Mouse (Mus musculus): ENCODE measurements around the gene Gmpr.
A peak's percentile ranks its signal among the peaks of the same experiment; 100 is the strongest.

The Gmpr gene

DNA sequence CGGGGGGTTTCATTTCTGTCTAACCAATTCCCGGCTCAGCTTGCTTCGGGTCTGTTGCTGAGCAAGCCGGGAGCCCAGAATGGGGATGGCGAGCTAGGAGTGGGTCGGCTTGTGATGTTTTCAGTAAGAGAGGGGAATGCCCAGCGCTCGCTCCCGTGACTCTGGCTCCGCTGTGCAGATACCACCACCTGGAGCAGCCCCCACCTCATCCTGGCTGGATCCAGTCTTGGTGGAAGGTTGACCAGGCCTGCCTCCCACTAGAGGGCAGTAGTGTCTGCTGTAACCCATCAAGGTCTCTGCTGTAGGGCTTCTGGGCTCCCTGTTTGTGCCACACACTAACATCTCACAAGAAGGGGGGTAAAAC, 31.9 kb downstream of the Gmpr start:
- peak; percentile 90 for DNase-seq (ENCODE audit: low spot score)

GRCm38 (mm10) chr13:45545974-45546373, 38.7 kb downstream of the Gmpr start:
- DNase-seq (ENCODE audit: low spot score), result no peak

DNA sequence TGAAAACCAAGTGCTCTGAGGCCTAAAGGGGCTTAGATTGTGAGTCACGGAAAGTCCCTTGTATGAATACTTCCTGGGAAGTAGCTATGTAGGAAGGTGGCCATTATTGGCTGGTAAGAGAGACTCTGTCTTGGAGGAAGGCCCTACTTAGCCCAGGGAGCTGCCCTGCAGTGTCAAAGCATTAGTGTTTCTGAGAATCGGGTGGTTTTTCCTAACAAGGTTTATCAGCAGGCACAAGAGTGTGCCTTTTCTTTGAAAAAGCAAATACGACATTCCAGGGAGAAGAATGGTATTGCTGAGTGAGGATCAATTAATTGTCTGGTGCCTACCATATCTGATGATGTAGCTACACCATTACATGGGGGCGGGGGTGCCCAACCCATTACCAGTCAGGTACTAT, 39.7 kb downstream of the Gmpr start:
- no peak for DNase-seq (ENCODE audit: low spot score)

DNA sequence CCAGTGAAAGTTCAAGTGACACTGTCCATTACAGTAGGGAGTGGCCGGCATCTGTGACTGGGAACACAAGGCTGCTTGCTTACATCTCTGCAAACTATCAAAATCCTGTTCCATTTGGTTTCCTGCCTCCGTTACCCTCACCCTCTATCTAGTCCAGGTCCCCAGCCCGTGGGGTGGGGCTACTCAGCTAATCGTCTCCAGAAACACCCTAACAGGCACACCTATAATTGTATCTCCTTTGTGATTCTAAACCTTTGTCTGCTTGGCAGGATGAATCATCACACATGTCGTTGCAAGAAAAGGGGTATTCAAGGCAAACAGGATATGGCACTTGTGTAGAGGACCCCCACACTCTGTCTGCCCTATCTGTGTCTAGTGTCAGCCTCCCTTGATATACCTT, 40.3 kb downstream of the Gmpr start:
- DNase-seq (ENCODE audit: low spot score), result no peak

DNA sequence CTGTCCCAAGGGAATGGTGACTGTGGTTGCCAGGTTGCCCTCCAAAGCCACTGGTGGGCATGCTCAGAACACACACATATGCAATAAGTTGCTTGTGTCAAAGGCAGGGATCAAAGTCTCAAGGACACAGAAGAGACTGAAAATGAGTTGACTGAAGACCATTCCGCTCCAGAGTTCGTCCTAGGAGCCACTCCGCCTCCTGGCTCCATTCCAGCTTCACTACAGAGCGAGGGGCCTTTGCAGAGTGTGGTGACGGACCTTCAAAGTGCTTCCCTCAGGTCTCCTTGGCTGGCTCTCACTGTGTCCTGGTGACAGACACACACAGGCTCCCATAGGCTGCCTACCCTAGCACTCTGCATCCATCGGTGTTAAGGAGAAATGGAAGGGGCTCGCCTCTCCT, 46.4 kb downstream of the Gmpr start:
- DNase-seq (ENCODE audit: low spot score), result no peak

DNA sequence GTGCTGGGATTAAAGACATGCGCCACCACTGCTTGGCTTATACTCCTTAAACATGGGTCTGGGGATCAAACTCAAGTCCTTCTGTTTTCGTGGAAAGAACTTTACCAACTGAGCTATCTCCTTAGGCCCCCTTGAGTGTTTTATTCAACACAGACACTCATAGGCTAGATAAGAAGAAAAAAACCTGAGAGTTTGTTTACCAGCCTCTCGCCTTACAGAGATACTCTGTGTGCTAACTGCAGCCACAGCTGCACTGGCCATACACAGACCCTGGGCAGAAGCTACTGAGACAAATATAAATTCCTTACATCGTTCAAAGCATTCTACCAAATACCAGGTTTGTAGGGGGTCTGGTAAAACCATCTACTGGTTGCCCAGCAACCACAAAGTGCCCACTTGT, 51.1 kb downstream of the Gmpr start:
- no peak for DNase-seq (ENCODE audit: low spot score)

DNA sequence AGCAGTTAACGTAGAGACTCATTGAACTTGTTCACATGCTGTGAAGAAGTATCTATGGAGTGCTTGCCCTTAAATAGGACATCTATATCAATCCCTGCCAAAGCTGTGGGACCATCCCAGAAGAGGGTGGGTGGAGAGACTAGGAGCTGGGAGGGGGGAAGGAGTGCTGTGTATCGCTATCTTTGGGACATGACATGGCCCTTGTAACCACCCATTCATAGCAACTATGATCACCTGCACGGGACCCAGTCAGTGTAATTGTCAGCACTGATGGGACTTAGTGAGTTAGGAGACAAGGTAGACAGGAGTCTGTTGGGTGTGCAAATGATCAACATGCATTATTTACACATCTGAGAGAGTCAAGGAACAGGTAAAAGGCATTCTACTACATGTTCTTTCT, 52.0 kb downstream of the Gmpr start:
- no peak for DNase-seq (ENCODE audit: low spot score)

DNA sequence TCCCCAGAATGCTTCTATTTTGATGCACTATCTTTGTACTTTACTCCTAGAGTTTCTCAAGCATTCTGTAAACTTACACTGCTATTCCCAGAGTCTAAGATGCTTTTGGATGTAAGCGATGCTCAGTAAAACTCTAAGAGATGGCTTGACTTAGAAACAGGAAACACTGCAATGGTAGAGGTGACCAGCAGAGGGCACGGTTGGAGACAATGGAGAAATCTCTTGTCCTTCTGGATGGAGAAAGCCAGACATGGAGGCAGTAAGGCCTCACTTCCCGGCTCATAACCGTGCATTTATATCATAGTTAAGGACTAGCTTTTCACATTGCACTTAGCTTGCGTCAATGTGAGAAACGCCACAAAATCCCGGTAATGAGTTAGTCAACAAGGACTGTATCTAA, 53.3 kb downstream of the Gmpr start:
- peak; percentile 68 for DNase-seq (ENCODE audit: low spot score)

- no peak for DNase-seq (ENCODE audit: low spot score)
These were observed 54.8 kb downstream of the Gmpr start for GRCm38 (mm10) chr13:45562011-45562410.

GRCm38 (mm10) chr13:45564946-45565345, 57.7 kb downstream of the Gmpr start:
- DNase-seq (ENCODE audit: low spot score), result no peak

GRCm38 (mm10) chr13:45569932-45570331, 62.7 kb downstream of the Gmpr start:
- DNase-seq (ENCODE audit: low spot score), result no peak

DNA sequence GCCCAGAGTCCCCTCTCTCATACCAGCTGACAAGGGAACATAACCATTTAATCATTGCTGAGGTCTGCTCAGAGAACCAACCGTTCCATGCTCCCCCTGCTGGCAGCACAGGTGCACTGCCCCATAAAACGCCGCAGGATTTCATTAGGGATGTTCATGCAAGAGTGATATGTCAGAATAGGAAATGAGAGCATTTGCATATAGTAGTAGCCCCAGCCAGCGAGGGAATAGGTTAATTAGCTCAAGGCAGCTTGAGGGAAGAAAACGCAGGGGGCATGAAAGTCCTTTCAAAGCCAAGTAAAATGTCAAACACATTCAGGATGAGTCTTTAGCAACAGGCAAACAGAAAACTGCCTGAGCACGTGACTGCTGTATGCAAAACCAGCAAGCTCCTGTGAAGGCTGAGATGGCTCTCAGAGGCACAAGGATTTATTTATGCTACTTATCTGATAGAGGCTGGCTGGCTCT, 64.6 kb downstream of the Gmpr start:
- DNase-seq (ENCODE audit: low spot score), result peak; percentile 91

DNA sequence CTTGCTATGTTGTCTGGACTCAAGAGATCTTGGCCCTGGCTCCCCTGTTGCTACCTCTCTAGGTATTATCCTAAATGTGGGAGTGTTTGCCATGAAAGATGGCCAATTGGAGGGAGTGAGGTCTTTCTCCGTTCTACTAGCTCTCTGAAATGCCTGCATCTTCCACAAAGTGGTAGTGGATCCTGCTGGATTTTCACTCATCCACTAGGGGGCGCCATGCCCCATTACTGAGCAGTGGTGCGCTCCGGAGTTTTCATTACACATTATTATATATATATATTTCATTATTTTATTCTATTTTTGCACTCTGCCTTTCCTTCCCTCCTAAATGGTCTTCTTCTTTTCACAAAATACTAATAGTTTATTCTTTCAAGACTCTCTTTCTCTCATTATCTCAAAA, 65.5 kb downstream of the Gmpr start:
- peak; percentile 71 for DNase-seq (ENCODE audit: low spot score)

DNA sequence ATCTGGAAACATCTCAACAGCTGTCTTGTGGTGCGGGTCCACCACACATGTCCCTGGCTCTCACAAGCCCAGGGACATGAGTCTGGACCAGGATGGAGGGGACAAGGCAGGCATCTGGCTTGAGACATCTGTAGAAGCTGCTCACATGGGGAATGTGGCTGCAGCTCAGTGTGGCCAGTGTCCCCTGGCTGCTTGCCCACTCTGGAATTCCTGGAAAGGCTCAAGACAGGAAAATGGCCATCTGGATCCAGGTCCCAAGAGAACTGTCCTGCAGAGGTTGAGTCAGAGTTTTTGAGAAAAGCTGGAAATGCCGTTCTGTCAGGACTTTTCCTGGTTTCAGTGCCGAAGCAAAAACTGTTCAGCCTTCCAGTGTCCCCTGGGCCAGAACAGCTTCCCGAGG, 68.9 kb downstream of the Gmpr start:
- no peak for DNase-seq (ENCODE audit: low spot score)

- peak; percentile 28 for DNase-seq (ENCODE audit: low spot score)
These were observed 70.1 kb downstream of the Gmpr start for GRCm38 (mm10) chr13:45577366-45577765.

DNA sequence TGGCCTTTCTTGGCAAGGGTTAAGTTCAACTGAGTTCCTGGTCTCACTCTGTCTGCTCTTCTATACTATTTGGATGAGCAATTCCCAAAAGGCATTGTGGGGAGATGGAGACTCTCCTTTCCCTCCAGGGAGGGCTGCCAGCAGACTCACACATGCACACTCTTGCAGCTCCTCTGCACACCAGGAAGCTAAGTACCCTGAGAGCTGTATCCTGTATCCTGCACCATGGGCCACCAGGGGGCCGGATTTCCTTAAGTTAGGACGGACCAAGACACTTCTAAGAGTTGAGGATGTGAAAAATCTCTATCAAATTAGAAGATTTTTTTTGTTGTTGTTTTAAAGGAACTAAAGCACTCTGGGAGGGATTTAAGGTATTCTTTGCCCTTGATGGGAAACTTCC, 70.5 kb downstream of the Gmpr start:
- DNase-seq (ENCODE audit: low spot score), result peak; percentile 61

GRCm38 (mm10) chr13:45579751-45580150, 72.5 kb downstream of the Gmpr start:
- no peak for DNase-seq (ENCODE audit: low spot score)

DNA sequence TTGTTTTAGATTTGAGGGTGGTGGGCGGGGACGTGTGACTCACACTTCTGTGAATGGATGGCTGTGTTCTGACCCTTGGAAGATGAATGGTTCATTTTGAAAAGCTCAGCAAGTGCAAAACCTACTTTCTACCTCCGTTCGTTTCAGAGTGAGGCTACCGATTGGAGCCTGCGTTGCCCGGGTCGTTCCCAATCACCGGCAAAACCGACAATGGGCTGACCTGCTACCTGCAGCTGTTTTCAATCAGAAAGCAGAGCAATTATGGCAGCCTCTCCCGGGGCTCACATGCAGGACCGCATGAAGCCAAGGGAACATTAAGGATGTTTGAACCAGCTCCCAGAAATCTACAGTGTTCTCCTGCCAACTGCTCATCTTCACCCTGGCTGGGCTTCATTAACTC, 75.0 kb downstream of the Gmpr start:
- no peak for DNase-seq (ENCODE audit: low spot score)

DNA sequence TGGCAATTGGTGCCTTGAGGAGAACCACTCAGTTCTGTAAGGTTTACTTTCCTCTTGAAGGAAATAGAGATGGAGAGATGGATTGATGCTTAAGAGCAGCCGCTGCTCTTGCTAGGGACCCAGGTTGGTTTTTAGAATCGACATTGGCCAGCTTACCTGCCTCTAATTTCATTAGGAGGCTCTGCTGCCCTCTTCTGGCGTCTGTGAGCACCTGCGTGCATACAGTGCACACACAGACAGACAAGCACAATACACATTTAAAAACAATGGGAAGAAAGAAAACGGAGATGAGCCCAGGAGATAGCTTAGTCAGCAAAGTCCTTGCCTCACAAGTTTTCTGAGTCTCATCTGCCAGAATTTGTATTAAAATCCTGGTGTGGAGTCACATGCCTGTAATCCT, 75.8 kb downstream of the Gmpr start:
- DNase-seq (ENCODE audit: low spot score), result no peak

GRCm38 (mm10) chr13:45590898-45591297, 83.7 kb downstream of the Gmpr start:
- DNase-seq (ENCODE audit: low spot score), result no peak

DNA sequence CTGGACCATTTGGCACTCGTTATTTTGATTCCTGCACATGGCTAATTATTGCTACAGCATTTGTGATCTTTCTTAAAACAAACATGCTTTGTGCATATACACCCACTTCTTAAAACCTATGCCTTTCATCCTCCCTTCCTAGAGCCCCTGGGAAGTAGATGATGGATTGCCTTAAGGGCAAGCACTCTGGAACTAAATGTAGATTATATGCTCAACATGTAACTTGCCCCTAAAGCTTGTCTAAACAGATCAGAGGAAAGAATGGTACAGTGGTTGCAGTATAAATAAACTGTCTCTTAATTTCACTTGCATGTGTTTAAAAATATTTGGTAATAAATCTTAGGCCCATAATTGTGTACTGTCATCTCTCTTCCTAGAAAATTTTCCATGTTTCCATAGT, 86.7 kb downstream of the Gmpr start:
- DNase-seq (ENCODE audit: low spot score), result no peak

GRCm38 (mm10) chr13:45595416-45595815, 88.2 kb downstream of the Gmpr start:
- no peak for DNase-seq (ENCODE audit: low spot score)

- no peak for DNase-seq (ENCODE audit: low spot score)
These were observed 92.6 kb downstream of the Gmpr start for GRCm38 (mm10) chr13:45599831-45600230.

GRCm38 (mm10) chr13:45600443-45600842, 93.2 kb downstream of the Gmpr start:
- no peak for DNase-seq (ENCODE audit: low spot score)

Measured in embryo, embryonic 10.5 days (tissue).